In genomic region chr8:91572630-91573029, GRCm38 (mm10) we compare ENCODE assay signal across 14 mouse cellular contexts.
DNase-seq lines count a peak whose midpoint lies in the region; ATAC-seq and TF ChIP-seq lines count a peak whose summit lies in the region.
"Had no signal": no experiment of that assay in that cellular context is flagged by ENCODE, and none has a peak within 500 bp of the region (broad histone marks: within the 10 kb centered on the region; RNA-seq: fewer than 3 reads in every experiment).

No protein-coding gene starts in this region.

- no peaks in the 10 kb centered on the region for H3K36me3 ChIP-seq in heart, embryonic 16.5 days (ENCODE audit: control insufficient read depth, insufficient read depth)
- H3K36me3 ChIP-seq: lung, embryonic 15.5 days; midbrain, embryonic 12.5 days had no signal

- TF ChIP-seq CTCF in Patski (IDR thresholded peaks at IDR 0.05): no peak

- no peak overlapping the region for H3K9ac ChIP-seq in heart, embryonic 16.5 days (ENCODE audit: low read length)
- H3K9ac ChIP-seq: forebrain, postnatal 0 days; hindbrain, embryonic 14.5 days; lung, embryonic 15.5 days; midbrain, embryonic 12.5 days had no signal

- H3K27ac ChIP-seq in heart, embryonic 16.5 days (ENCODE audit: low read length): no peak overlapping the region
- H3K27ac ChIP-seq: hindbrain, embryonic 14.5 days; lung, embryonic 15.5 days; midbrain, embryonic 12.5 days had no signal

- peak; percentile 65; the same call in 1 of the 2 replicates for ATAC-seq in heart, embryonic 16.5 days (replicated peaks; ENCODE audit: extremely low read depth, insufficient read depth, low FRiP score)
- peak; percentile 13 for ATAC-seq in Patski
- ATAC-seq: forebrain, postnatal 0 days had no signal

- no peaks in the 10 kb centered on the region for H3K27me3 ChIP-seq in heart, embryonic 16.5 days (ENCODE audit: control insufficient read depth, insufficient read depth, low read length)
- no peaks in the 10 kb centered on the region for H3K27me3 ChIP-seq in Patski
- H3K27me3 ChIP-seq: lung, embryonic 15.5 days had no signal

- H3K4me1 ChIP-seq in heart, embryonic 16.5 days (ENCODE audit: control insufficient read depth, insufficient read depth, low read length): peaks cover 27% of the 10 kb centered on the region

- no peaks in the 10 kb centered on the region for H3K9me3 ChIP-seq in heart, embryonic 16.5 days (replicated peaks; ENCODE audit: control insufficient read depth, low read length)
- H3K9me3 ChIP-seq: lung, embryonic 15.5 days; midbrain, embryonic 12.5 days had no signal

- WGBS in heart, embryonic 16.5 days: 21% methylated on average over 4 of the region's 4 CpGs

- CTCF ChIA-PET in Patski (lab: Charles Lee): interaction anchor here (1.3 to 1.7 kb wide), 2 partner anchors 11 to 22 kb away, joined by 3 to 4 read pairs; no protein-coding TSS in a partner anchor

- no peak overlapping the region for H3K4me3 ChIP-seq in heart, embryonic 16.5 days (ENCODE audit: low read length)
- H3K4me3 ChIP-seq: lung, embryonic 15.5 days; midbrain, embryonic 12.5 days had no signal

- intact Hi-C loops in heart, postnatal 25 days (cut with DNase I): no loop called here

- DNase-seq in heart, postnatal 25 days (ENCODE audit: low spot score): no peak
- DNase-seq in Patski (ENCODE audit: low read depth, low spot score): no peak
- peak; percentile 58 for DNase-seq in kidney, adult 18-20 months
- DNase-seq in kidney, postnatal 36 days: peak; percentile 70 to 76
- no peak for DNase-seq in spleen, postnatal 36 days (ENCODE audit: low spot score in 2 of 2)
- no peak for DNase-seq in layer of hippocampus, postnatal 25 days (ENCODE audit: extremely low spot score in 1 of 2, low spot score in 1 of 2)
- DNase-seq: cerebellum, adult 11-12 months; forebrain, postnatal 0 days; gastrocnemius, postnatal 14 days; right cerebral cortex, postnatal 14 days had no signal

- POLR2A ChIA-PET in Patski (lab: Charles Lee): no interaction called here

- no peak overlapping the region; the same call in 1 of the 2 replicates for H3K4me2 ChIP-seq in heart, embryonic 16.5 days (ENCODE audit: low read depth, low read length)
- H3K4me2 ChIP-seq: hindbrain, embryonic 14.5 days; lung, embryonic 15.5 days; midbrain, embryonic 12.5 days had no signal

- in situ Hi-C loops in Patski (cut with MboI; ENCODE audit: low pct_unique_long_range_greater_than_20kb): no loop called here

Comparison
In these comparisons a context has a peak if more than half of its experiments do, and no peak if none do; other contexts are left out.
1. DNase-seq: peak in kidney, adult 18-20 months (single experiment) and kidney, postnatal 36 days (2 of 2); none in heart, postnatal 25 days (single experiment), Patski (single experiment), spleen, postnatal 36 days (0 of 2) and layer of hippocampus, postnatal 25 days (0 of 2).